Mouse (Mus musculus) heart, postnatal 14 days (tissue): ENCODE data around the gene Slc25a13. TPM values are rescaled to one million over a fixed set of nuclear protein-coding genes. Genes with fewer than 3 reads are reported as not detected.
"Not testable (repeated sequence)": the region's sequence is repeated elsewhere in the genome, so short reads cannot be mapped to it uniquely, and the experiment has no call there.

Experiments used
- DNase-seq, 2 experiments: peaks; one replicate each; pipeline ENCODE4 v3.0.0; 2021 to 2022
- intact Hi-C: fragments of 180-260 bp; cut with DNase I; formaldehyde crosslinking; loops from one replicate; pipeline ENCODE4 v1.15.1; 2025
- total RNA-seq, 2 experiments: library from RNA; stranded (reverse); gene quantifications; 2 replicates each; pipeline ENCODE4 v1.2.3; 2021

The Slc25a13 gene
- total RNA-seq, 2 experiments from 2014 or later: 96.6 to 108 TPM

GRCm38 (mm10) chr6:6207395-6207794 lies 9.6 kb downstream of the Slc25a13 start:
- intact Hi-C loops: no loop called here
- DNase-seq: no peak

GRCm38 (mm10) chr6:6205599-6206165 lies 11.3 kb downstream of the Slc25a13 start:
- no peak for DNase-seq
- intact Hi-C loops: no loop called here

GRCm38 (mm10) chr6:6202451-6202850 lies 14.5 kb downstream of the Slc25a13 start:
- no peak for DNase-seq
- intact Hi-C loops: no loop called here

- DNase-seq: no peak
- intact Hi-C loops: no loop called here
Observed at GRCm38 (mm10) chr6:6201977-6202376, 15.0 kb downstream of the Slc25a13 start.

GRCm38 (mm10) chr6:6199138-6199870 lies 17.7 kb downstream of the Slc25a13 start:
- no peak for DNase-seq
- intact Hi-C loops: no loop called here

GRCm38 (mm10) chr6:6198056-6198455 lies 18.9 kb downstream of the Slc25a13 start:
- intact Hi-C loops, DNase-seq: not testable (repeated sequence)

- no peak for DNase-seq
- intact Hi-C loops: no loop called here
Observed at GRCm38 (mm10) chr6:6197339-6197738, 19.6 kb downstream of the Slc25a13 start.

GRCm38 (mm10) chr6:6196527-6196926 lies 20.4 kb downstream of the Slc25a13 start:
- intact Hi-C loops: no loop called here
- no peak for DNase-seq

GRCm38 (mm10) chr6:6194831-6195230 lies 22.1 kb downstream of the Slc25a13 start:
- intact Hi-C loops: no loop called here
- no peak for DNase-seq

GRCm38 (mm10) chr6:6193906-6194305 lies 23.1 kb downstream of the Slc25a13 start:
- DNase-seq: no peak
- intact Hi-C loops: no loop called here

- DNase-seq: no peak
- intact Hi-C loops: no loop called here
Observed at GRCm38 (mm10) chr6:6192413-6192812, 24.6 kb downstream of the Slc25a13 start.

GRCm38 (mm10) chr6:6191596-6192337 lies 25.2 kb downstream of the Slc25a13 start:
- no peak for DNase-seq
- intact Hi-C loops: no loop called here

GRCm38 (mm10) chr6:6188970-6189369 lies 28.0 kb downstream of the Slc25a13 start:
- intact Hi-C loops: no loop called here
- no peak for DNase-seq

- intact Hi-C loops: no loop called here
- DNase-seq: no peak
Observed at GRCm38 (mm10) chr6:6186468-6186867, 30.5 kb downstream of the Slc25a13 start.

GRCm38 (mm10) chr6:6185735-6186068 lies 31.3 kb downstream of the Slc25a13 start:
- DNase-seq: peak in 1 of 2 experiments; percentile 14

GRCm38 (mm10) chr6:6184921-6185734 lies 31.8 kb downstream of the Slc25a13 start:
- intact Hi-C loops: no loop called here
- DNase-seq: peak in 1 of 2 experiments; percentile 42

More at GRCm38 (mm10) chr6:6185735-6186068, 31.3 kb downstream of the Slc25a13 start:
- intact Hi-C loops: no loop called here

GRCm38 (mm10) chr6:6183601-6184000 lies 33.4 kb downstream of the Slc25a13 start:
- peak; percentile 43 to 60 for DNase-seq
- intact Hi-C loops: no loop called here

GRCm38 (mm10) chr6:6182191-6182590 lies 34.8 kb downstream of the Slc25a13 start:
- DNase-seq: no peak
- intact Hi-C loops: no loop called here

- intact Hi-C loops, DNase-seq: not testable (repeated sequence)
Observed at GRCm38 (mm10) chr6:6178341-6178740, 38.6 kb downstream of the Slc25a13 start.

GRCm38 (mm10) chr6:6175350-6175971 lies 41.5 kb downstream of the Slc25a13 start:
- intact Hi-C loops: no loop called here
- no peak for DNase-seq
